Mouse (Mus musculus) CD8-positive naive resting alpha-beta T cell, adult 57 days (primary cell): Measurements from ENCODE around the gene Ccdc83. TPM values are rescaled to one million over a fixed set of nuclear protein-coding genes. Genes with fewer than 3 reads are reported as not detected.

Source experiments
- total RNA-seq: library from RNA; stranded (reverse); gene quantifications from one replicate; pipeline ENCODE4 v1.2.4, GENCODE M21; 2023

Ccdc83 gene
- not detected for total RNA-seq

GRCm38 (mm10) chr7:90265289-90265970 is at the start of gene Ccdc83:
Gene Ccdc83, minus strand, starts transcription at chr7:90265777.

GRCm38 (mm10) chr7:90301942-90302646 is 36.5 kb upstream of the Ccdc83 start, which contains the start of gene Sytl2:
Gene Sytl2, plus strand, starts transcription at chr7:90302252.

Other genes with a start within 250 kb of the Ccdc83 start
- 203 TPM for gene Picalm, start 135.6 kb downstream of the Ccdc83 start, total RNA-seq
- gene Sytl2, start 36.5 kb upstream of the Ccdc83 start, total RNA-seq: 16.0 TPM
- gene Ccdc89, start 160.8 kb upstream of the Ccdc83 start, total RNA-seq: not detected
- gene Crebzf, start 177.0 kb upstream of the Ccdc83 start, total RNA-seq: 180 TPM
- 22.0 TPM for gene Tmem126a, start 191.5 kb upstream of the Ccdc83 start, total RNA-seq
- 5.2 TPM for gene Tmem126b, start 210.2 kb upstream of the Ccdc83 start, total RNA-seq
- gene Dlg2, start 210.9 kb upstream of the Ccdc83 start, total RNA-seq: 0.15 TPM